Mouse (Mus musculus) adrenal gland, postnatal 10 days (tissue): ENCODE data around the gene Itga7. TPM values are rescaled to one million over a fixed set of nuclear protein-coding genes. Genes with fewer than 3 reads are reported as not detected.
"Not testable (repeated sequence)": the region's sequence is repeated elsewhere in the genome, so short reads cannot be mapped to it uniquely, and the experiment has no call there.

ENCODE experiments used
- DNase-seq: peaks from one replicate; pipeline ENCODE4 v3.0.0; 2021; ENCODE audit warnings: mixed read lengths
- total RNA-seq, 2 experiments: library from RNA; stranded (reverse); gene quantifications; 2 replicates each; pipeline ENCODE4 v1.2.3; 2021

The Itga7 gene
- total RNA-seq, 2 experiments from 2014 or later, result 24.4 to 36.7 TPM

DNA sequence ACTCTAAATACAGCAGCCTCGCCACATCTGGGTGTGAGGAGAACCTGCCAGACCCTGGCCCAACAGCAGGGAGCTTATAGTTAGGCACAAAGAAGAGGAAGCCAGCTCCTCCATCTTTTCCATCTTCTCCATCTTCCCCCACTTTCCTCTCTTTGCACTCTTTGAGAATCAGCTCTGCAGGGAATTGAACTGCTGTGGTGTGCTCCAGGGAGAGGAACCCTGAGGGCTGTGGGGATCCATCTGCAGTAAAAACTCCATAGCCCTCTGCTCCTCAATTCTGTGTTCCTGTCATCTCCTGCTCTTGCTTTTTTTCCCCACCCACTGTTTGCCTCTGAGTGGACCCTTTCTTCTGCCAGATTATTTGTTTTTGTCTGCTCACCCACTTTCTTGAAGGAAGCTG lies 55.5 kb downstream of the Itga7 start, which contains the start of gene Olfr9:
TSS of gene Olfr9 (plus strand) at position 301 of the 400 bp plus-strand sequence.
- DNase-seq, result not testable (repeated sequence)

- not testable (repeated sequence) for DNase-seq
Measured at GRCm38 (mm10) chr10:128990129-128990850, 56.7 kb downstream of the Itga7 start.

GRCm38 (mm10) chr10:128990994-128991393 lies 57.4 kb downstream of the Itga7 start:
- DNase-seq, result no peak

- no peak for DNase-seq
Measured at GRCm38 (mm10) chr10:128995796-128996195, 62.2 kb downstream of the Itga7 start.

DNA sequence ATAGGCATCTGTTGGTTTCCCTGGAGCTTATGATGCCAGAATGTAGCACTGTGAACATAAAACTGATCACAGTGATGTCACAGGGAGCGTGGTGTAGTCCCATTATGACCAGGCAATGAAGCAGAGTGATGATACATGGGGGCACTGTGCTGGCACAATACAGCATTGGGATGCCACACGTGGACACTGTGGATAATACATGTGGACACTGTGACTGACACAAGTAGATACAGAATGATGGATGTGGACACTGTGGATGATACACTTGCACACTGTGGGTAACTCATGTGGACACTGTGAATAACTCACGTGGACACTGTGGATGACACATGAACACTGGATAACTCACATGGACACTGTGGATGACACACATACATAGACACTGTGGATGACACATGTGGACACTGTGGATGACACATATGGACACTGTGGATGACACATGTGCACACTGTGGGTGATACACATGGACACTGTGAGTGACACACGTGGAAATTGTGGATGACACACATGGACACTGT lies 63.0 kb downstream of the Itga7 start:
- DNase-seq, result no peak

- DNase-seq, result no peak
Measured at GRCm38 (mm10) chr10:129004032-129004920, 70.7 kb downstream of the Itga7 start.

Other genes starting within 250 kb of the Itga7 start
- 10 to 100 TPM; 91.4 to 96.1 TPM for gene Rab5b, start 237.6 kb upstream of the Itga7 start, total RNA-seq
- 1 to 10 TPM; 2.1 to 2.7 TPM for gene Pmel, start 229.6 kb upstream of the Itga7 start, total RNA-seq
- 10 to 100 TPM; 33.2 to 38.6 TPM for gene Cdk2, start 228.8 kb upstream of the Itga7 start, total RNA-seq
- 10 to 100 TPM; 16.2 to 17.2 TPM for gene Dgka, start 189.0 kb upstream of the Itga7 start, total RNA-seq
- gene Pym1, start 185.9 kb upstream of the Itga7 start, total RNA-seq, result 10 to 100 TPM; 24.3 to 26.3 TPM
- 10 to 100 TPM; 22.1 to 23.9 TPM for gene Mmp19, start 142.9 kb upstream of the Itga7 start, total RNA-seq
- 10 to 100 TPM; 57.7 to 64.9 TPM for gene Dnajc14, start 129.8 kb upstream of the Itga7 start, total RNA-seq
- gene Tmem198b, start 129.4 kb upstream of the Itga7 start, total RNA-seq, result 10 to 100 TPM; 11.0 to 14.1 TPM
- gene Sarnp, start 116.5 kb upstream of the Itga7 start, total RNA-seq, result 10 to 100 TPM; 52.0 to 55.0 TPM
- gene Ormdl2, start 112.2 kb upstream of the Itga7 start, total RNA-seq, result 10 to 100 TPM; 28.3 to 30.2 TPM
- gene Gdf11, start 42.1 kb upstream of the Itga7 start, total RNA-seq, result 1 to 10 TPM; 3.0 to 4.5 TPM
- 100 to 1,000 TPM; 243 to 263 TPM for gene Cd63, start 32.8 kb upstream of the Itga7 start, total RNA-seq
- gene Rdh5, start 10.9 kb upstream of the Itga7 start, total RNA-seq, result 10 to 100 TPM; 16.4 to 22.8 TPM
- gene Bloc1s1, start 9.8 kb upstream of the Itga7 start, total RNA-seq, result 100 to 1,000 TPM; 216 to 240 TPM
- 10 to 100 TPM; 17.2 to 32.9 TPM for gene Mettl7b, start 27.2 kb downstream of the Itga7 start, total RNA-seq
- not detected for gene Olfr9, start 55.6 kb downstream of the Itga7 start, total RNA-seq
- not detected for gene Olfr763, start 77.0 kb downstream of the Itga7 start, total RNA-seq
- not detected for gene Olfr764-ps1, start 106.1 kb downstream of the Itga7 start, total RNA-seq
- gene Olfr765, start 116.2 kb downstream of the Itga7 start, total RNA-seq, result not detected
- not detected for gene Olfr766-ps1, start 135.2 kb downstream of the Itga7 start, total RNA-seq
- gene Olfr767, start 149.1 kb downstream of the Itga7 start, total RNA-seq, result not detected
- gene Olfr768, start 165.6 kb downstream of the Itga7 start, total RNA-seq, result not detected
- not detected for gene Olfr769, start 184.0 kb downstream of the Itga7 start, total RNA-seq
- not detected for gene Olfr770, start 205.2 kb downstream of the Itga7 start, total RNA-seq
- not detected for gene Olfr771, start 230.9 kb downstream of the Itga7 start, total RNA-seq
- not detected for gene Olfr772, start 244.1 kb downstream of the Itga7 start, total RNA-seq